Mouse (Mus musculus) duodenum, adult 2 months (tissue): ENCODE measurements around the gene Mamstr. TPM values are rescaled to one million over a fixed set of nuclear protein-coding genes. Genes with fewer than 3 reads are reported as not detected.

Experiments
- polyA plus RNA-seq: library from polyadenylated mRNA; depleted of rRNA; stranded (reverse); fragments of >200 nt; gene quantifications from 2 replicates; pipeline ENCODE4 v1.2.3, GENCODE M21; 2012; ENCODE audit warnings: low replicate concordance; rRNA removed

The Mamstr gene
- 1.1 and 2.0 TPM in 2 replicates for polyA plus RNA-seq

DNA sequence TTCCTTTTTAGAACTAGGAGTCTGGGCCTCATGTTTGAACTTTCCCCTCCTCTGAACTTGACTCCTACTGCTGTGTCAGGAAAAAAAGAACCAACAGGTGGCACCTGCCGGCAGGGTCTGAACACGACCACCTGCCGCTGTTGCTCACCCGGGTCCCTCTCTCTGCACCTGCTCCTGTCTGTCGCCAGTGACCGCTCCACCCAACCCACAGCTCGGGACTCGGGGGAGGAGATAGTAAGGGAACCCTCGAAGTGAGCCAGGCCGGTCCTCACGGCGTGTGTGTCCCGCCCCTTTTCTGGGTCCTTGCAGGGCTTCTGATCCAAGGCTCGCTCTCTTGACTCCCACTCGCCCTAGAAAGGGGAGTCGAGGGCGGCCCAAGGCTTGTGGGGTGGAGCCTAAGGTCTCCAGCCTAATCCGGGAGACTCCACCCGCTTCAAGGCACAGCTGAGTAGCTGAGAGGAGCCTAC, at the start of gene Mamstr:
Mamstr (plus strand) TSS at position 417 of the 467 bp plus-strand sequence.

GRCm38 (mm10) chr7:45617042-45617695, 22.6 kb upstream of the Mamstr start, which contains the start of gene Fut1:
Gene Fut1 (plus strand): TSS chr7:45617289.

DNA sequence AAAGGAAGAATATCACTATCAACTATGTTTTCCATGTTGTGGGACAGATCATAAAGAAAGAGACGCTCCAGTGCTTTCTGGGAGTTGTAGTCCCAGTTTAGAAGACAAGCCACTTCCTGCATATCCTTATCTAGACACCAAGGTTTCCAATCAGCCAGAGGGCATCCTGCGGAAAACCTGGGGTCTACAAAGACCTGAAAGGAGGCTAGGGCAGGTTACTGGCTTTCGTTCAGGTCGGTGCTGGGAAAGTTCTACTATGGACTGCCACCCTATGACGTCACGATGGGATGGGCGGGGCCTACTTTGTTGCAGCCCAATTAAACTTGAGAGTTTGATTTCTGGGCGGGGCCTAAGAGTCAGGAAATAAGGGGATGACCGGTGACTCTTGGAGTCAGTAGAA, 18.3 kb upstream of the Mamstr start, which contains the start of gene Izumo1:
Izumo1 (plus strand) TSS at position 369 of the 400 bp plus-strand sequence.

GRCm38 (mm10) chr7:45627261-45627660, 12.5 kb upstream of the Mamstr start, which contains the start of gene Rasip1:
Gene Rasip1 (plus strand): TSS chr7:45627488.

GRCm38 (mm10) chr7:45666161-45666560, 26.4 kb downstream of the Mamstr start, which contains the start of gene Fut2:
Gene Fut2 (minus strand): TSS chr7:45666394.

GRCm38 (mm10) chr7:45683396-45684050, 43.7 kb downstream of the Mamstr start, which contains the start of gene Ntn5:
Gene Ntn5 (plus strand): TSS chr7:45684022.

GRCm38 (mm10) chr7:45693921-45694591, 54.3 kb downstream of the Mamstr start, which contains the start of gene Sec1:
Gene Sec1 (minus strand): TSS chr7:45694402.

Other genes starting within 250 kb of the Mamstr start
- 112 and 146 TPM in 2 replicates for gene Snrnp70, start 244.2 kb upstream of the Mamstr start, polyA plus RNA-seq
- gene Kcna7, start 234.3 kb upstream of the Mamstr start, polyA plus RNA-seq: 0.05 TPM in 2 replicates
- gene Ntf5, start 226.3 kb upstream of the Mamstr start, polyA plus RNA-seq: 0.05 and 0.39 TPM in 2 replicates
- 0.26 TPM in 1 of 2 replicates, not detected in the other for gene Lhb, start 219.2 kb upstream of the Mamstr start, polyA plus RNA-seq
- 12.8 and 17.7 TPM in 2 replicates for gene Gys1, start 205.1 kb upstream of the Mamstr start, polyA plus RNA-seq
- gene Ruvbl2, start 201.9 kb upstream of the Mamstr start, polyA plus RNA-seq: 41.3 and 64.9 TPM in 2 replicates
- gene Ftl1, start 180.1 kb upstream of the Mamstr start, polyA plus RNA-seq: 4,626 and 7,473 TPM in 2 replicates
- gene Bax, start 173.1 kb upstream of the Mamstr start, polyA plus RNA-seq: 99.5 and 120 TPM in 2 replicates
- 0.18 TPM in 1 of 2 replicates, not detected in the other for gene Tulp2, start 158.1 kb upstream of the Mamstr start, polyA plus RNA-seq
- not detected in 2 replicates for gene Gm45808, start 153.2 kb upstream of the Mamstr start, polyA plus RNA-seq
- 0.32 and 0.59 TPM in 2 replicates for gene Dhdh, start 151.2 kb upstream of the Mamstr start, polyA plus RNA-seq
- gene Nucb1, start 129.6 kb upstream of the Mamstr start, polyA plus RNA-seq: 567 and 598 TPM in 2 replicates
- 18.7 and 21.9 TPM in 2 replicates for gene Ppp1r15a, start 113.7 kb upstream of the Mamstr start, polyA plus RNA-seq
- 3.7 and 6.0 TPM in 2 replicates for gene Plekha4, start 113.6 kb upstream of the Mamstr start, polyA plus RNA-seq
- gene Hsd17b14, start 85.1 kb upstream of the Mamstr start, polyA plus RNA-seq: 0.63 and 0.78 TPM in 2 replicates
- gene Bcat2, start 69.8 kb upstream of the Mamstr start, polyA plus RNA-seq: 31.0 and 41.9 TPM in 2 replicates
- gene Fgf21, start 24.5 kb upstream of the Mamstr start, polyA plus RNA-seq: 2.2 TPM in 1 of 2 replicates, not detected in the other
- gene Fut1, start 22.7 kb upstream of the Mamstr start, polyA plus RNA-seq: 0.47 and 1.1 TPM in 2 replicates
- 0.25 and 0.43 TPM in 2 replicates for gene Izumo1, start 18.2 kb upstream of the Mamstr start, polyA plus RNA-seq
- 8.4 and 11.8 TPM in 2 replicates for gene Rasip1, start 12.5 kb upstream of the Mamstr start, polyA plus RNA-seq
- gene Fut2, start 26.4 kb downstream of the Mamstr start, polyA plus RNA-seq: 0.25 and 20.6 TPM in 2 replicates
- gene Ntn5, start 44.0 kb downstream of the Mamstr start, polyA plus RNA-seq: 0.15 and 0.25 TPM in 2 replicates
- 0.08 and 0.23 TPM in 2 replicates for gene Sec1, start 54.4 kb downstream of the Mamstr start, polyA plus RNA-seq
- 1.8 and 5.9 TPM in 2 replicates for gene Car11, start 59.9 kb downstream of the Mamstr start, polyA plus RNA-seq
- gene Dbp, start 65.1 kb downstream of the Mamstr start, polyA plus RNA-seq: 13.9 and 52.0 TPM in 2 replicates
- 1,256 and 1,945 TPM in 2 replicates for gene Rpl18, start 75.5 kb downstream of the Mamstr start, polyA plus RNA-seq
- 176 and 286 TPM in 2 replicates for gene Sphk2, start 78.0 kb downstream of the Mamstr start, polyA plus RNA-seq
- 97.0 and 162 TPM in 2 replicates for gene Fam83e, start 81.2 kb downstream of the Mamstr start, polyA plus RNA-seq
- 0.63 TPM in 1 of 2 replicates, not detected in the other for gene Spaca4, start 85.8 kb downstream of the Mamstr start, polyA plus RNA-seq
- gene Lmtk3, start 143.8 kb downstream of the Mamstr start, polyA plus RNA-seq: 1.4 and 5.4 TPM in 2 replicates
- gene Sult2b1, start 144.7 kb downstream of the Mamstr start, polyA plus RNA-seq: 111 and 403 TPM in 2 replicates
- 68.2 and 124 TPM in 2 replicates for gene Cyth2, start 174.6 kb downstream of the Mamstr start, polyA plus RNA-seq
- gene Kcnj14, start 184.8 kb downstream of the Mamstr start, polyA plus RNA-seq: 0.08 TPM in 2 replicates
- 12.1 and 13.8 TPM in 2 replicates for gene Grwd1, start 191.0 kb downstream of the Mamstr start, polyA plus RNA-seq
- 305 and 397 TPM in 2 replicates for gene Kdelr1, start 232.8 kb downstream of the Mamstr start, polyA plus RNA-seq
- 9.6 and 14.4 TPM in 2 replicates for gene Grin2d, start 238.4 kb downstream of the Mamstr start, polyA plus RNA-seq